Mouse (Mus musculus) cortical plate, adult 2 months (tissue): Measurements from ENCODE around the gene Chtf18. TPM values are rescaled to one million over a fixed set of nuclear protein-coding genes. Genes with fewer than 3 reads are reported as not detected.

Source experiments
- H3K27ac ChIP-seq: fragments of 200-500 bp; 2 replicates; pipeline ENCODE4 v1.5.1; 2012; ENCODE audit warnings: low read length, control low read depth, inconsistent platforms; ENCODE audit not compliant: insufficient read depth
- H3K4me1 ChIP-seq: fragments of 200-500 bp; 2 replicates; pipeline ENCODE4 v1.6.1; 2011; ENCODE audit warnings: low read length; ENCODE audit not compliant: control insufficient read depth, insufficient read depth
- H3K4me3 ChIP-seq: fragments of 200-500 bp; 2 replicates; pipeline ENCODE4 v1.5.1; 2011; ENCODE audit warnings: mild to moderate bottlenecking, low read length, control low read depth; ENCODE audit not compliant: insufficient read depth
- CTCF ChIP-seq: fragments of 200-500 bp; IDR thresholded peaks from 2 replicates; pipeline ENCODE4 v1.5.1; 2011; ENCODE audit warnings: mild to moderate bottlenecking, control low read depth, low read length; ENCODE audit not compliant: insufficient read depth; ENCODE audit errors: extremely low read depth
- POLR2A ChIP-seq: fragments of 200-500 bp; IDR thresholded peaks from 2 replicates; pipeline ENCODE4 v1.6.1; 2011; ENCODE audit warnings: mild to moderate bottlenecking, low read length, control low read depth; ENCODE audit not compliant: insufficient read depth; ENCODE audit errors: extremely low read depth
- polyA plus RNA-seq: library from polyadenylated mRNA; depleted of rRNA; stranded (reverse); fragments of >200 nt; gene quantifications from 2 replicates; pipeline ENCODE4 v1.2.3, GENCODE M21; 2012

Chtf18 gene
- polyA plus RNA-seq, 1 experiment, result 2.3 TPM

GRCm38 (mm10) chr17:25716711-25717637 is 10.2 kb downstream of the Chtf18 start, which contains the start of gene Gng13:
Gene Gng13 (plus strand): TSS chr17:25717171.
- TF ChIP-seq POLR2A, result no peak
- Histone ChIP-seq H3K4me3 (peak within 1 kb of the TSS; percentile 66), H3K4me1 (no peaks in the 10 kb centered on the region), H3K27ac (0 out of 2 replicates have a peak within 1 kb of the TSS, but pooled peaks have one; percentile 47)

GRCm38 (mm10) chr17:25716130-25716529 is 11.1 kb downstream of the Chtf18 start:
- no peaks in the 10 kb centered on the region for H3K4me1 ChIP-seq
- no peak overlapping the region for H3K4me3 ChIP-seq
- TF ChIP-seq CTCF (no peak), POLR2A (no peak)
- no peak overlapping the region for H3K27ac ChIP-seq

- no peak for TF ChIP-seq CTCF
- TF ChIP-seq POLR2A, result no peak
- no peak overlapping the region for H3K4me3 ChIP-seq
- no peak overlapping the region for H3K27ac ChIP-seq
- no peaks in the 10 kb centered on the region for H3K4me1 ChIP-seq
Measured at GRCm38 (mm10) chr17:25715627-25716026, 11.6 kb downstream of the Chtf18 start.

- TF ChIP-seq CTCF, result no peak
- no peak for TF ChIP-seq POLR2A
- Histone ChIP-seq H3K27ac (no peak overlapping the region), H3K4me3 (no peak overlapping the region)
Measured at GRCm38 (mm10) chr17:25711136-25711535, 16.1 kb downstream of the Chtf18 start.

GRCm38 (mm10) chr17:25709994-25710393 is 17.2 kb downstream of the Chtf18 start:
- Histone ChIP-seq H3K4me1 (no peaks in the 10 kb centered on the region), H3K4me3 (no peak overlapping the region), H3K27ac (no peak overlapping the region)
- TF ChIP-seq POLR2A, result no peak

More at GRCm38 (mm10) chr17:25711136-25711535, 16.1 kb downstream of the Chtf18 start:
- H3K4me1 ChIP-seq, result no peaks in the 10 kb centered on the region

- TF ChIP-seq POLR2A (no peak), CTCF (0 out of 2 replicates have a peak, but pooled peaks have one; percentile 24)
- Histone ChIP-seq H3K27ac (no peak overlapping the region), H3K4me1 (no peaks in the 10 kb centered on the region), H3K4me3 (no peak overlapping the region)
Measured at GRCm38 (mm10) chr17:25700863-25701496, 26.2 kb downstream of the Chtf18 start.

- TF ChIP-seq POLR2A (no peak), CTCF (peak; percentile 91)
- H3K4me3 ChIP-seq, result no peak overlapping the region
- no peaks in the 10 kb centered on the region for H3K4me1 ChIP-seq
- no peak overlapping the region for H3K27ac ChIP-seq
Measured at GRCm38 (mm10) chr17:25698446-25698845, 28.8 kb downstream of the Chtf18 start.

- no peaks in the 10 kb centered on the region for H3K4me1 ChIP-seq
- no peak overlapping the region for H3K4me3 ChIP-seq
- H3K27ac ChIP-seq, result no peak overlapping the region
- TF ChIP-seq CTCF, result no peak
- TF ChIP-seq POLR2A, result no peak
Measured at GRCm38 (mm10) chr17:25696263-25696662, 31.0 kb downstream of the Chtf18 start.

- TF ChIP-seq POLR2A (no peak), CTCF (no peak)
- peaks cover 3% of the 10 kb centered on the region for H3K4me1 ChIP-seq
- no peak overlapping the region for H3K27ac ChIP-seq
Measured at GRCm38 (mm10) chr17:25688922-25689321, 38.3 kb downstream of the Chtf18 start.

GRCm38 (mm10) chr17:25686323-25686722 is 40.9 kb downstream of the Chtf18 start:
- H3K4me3 ChIP-seq, result no peak overlapping the region
- TF ChIP-seq CTCF (no peak), POLR2A (no peak)
- no peak overlapping the region for H3K27ac ChIP-seq
- H3K4me1 ChIP-seq, result peaks cover 3% of the 10 kb centered on the region

More at GRCm38 (mm10) chr17:25688922-25689321, 38.3 kb downstream of the Chtf18 start:
- no peak overlapping the region for H3K4me3 ChIP-seq
